In the genomic region with DNA sequence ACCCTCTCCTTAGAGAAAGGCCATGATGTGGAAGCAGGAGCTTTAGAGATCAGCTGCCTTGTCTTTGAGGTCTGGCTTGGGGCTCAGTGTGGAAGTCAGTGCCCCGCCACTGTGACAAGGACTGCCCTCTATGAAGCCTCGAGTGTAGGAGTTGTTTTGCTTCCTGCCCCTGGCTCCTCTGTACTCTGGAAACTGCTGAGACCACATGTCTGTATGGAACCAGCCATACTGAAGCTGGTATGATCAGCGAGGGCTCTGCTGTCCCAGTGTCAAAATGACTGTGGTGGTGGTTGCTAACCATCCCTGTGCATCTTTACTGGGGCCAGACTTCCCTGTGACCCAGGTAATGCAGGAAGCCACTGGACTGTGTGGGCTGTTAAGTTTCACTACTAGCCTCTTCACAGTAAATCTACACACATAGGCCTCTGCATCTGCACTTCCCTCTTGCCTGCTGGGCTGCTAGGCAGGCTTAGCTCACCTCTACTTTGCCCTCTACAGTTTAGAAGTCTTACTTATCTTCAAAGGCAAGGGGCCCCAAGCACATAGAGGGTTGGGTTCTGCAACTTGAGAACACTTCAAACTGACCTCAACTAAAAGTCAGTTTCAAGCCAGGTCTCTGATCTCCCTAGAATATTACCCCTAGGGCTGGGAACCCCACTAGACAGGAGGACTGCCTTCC, we compare ENCODE assay signal across 10 mouse cellular contexts. TPM values are rescaled to one million over a fixed set of nuclear protein-coding genes. Genes with fewer than 3 reads are reported as not detected.
DNase-seq lines count a peak whose midpoint lies in the region; ATAC-seq and TF ChIP-seq lines count a peak whose summit lies in the region.
"Had no signal": no experiment of that assay in that cellular context is flagged by ENCODE, and none has a peak within 500 bp of the region (broad histone marks: within the 10 kb centered on the region; RNA-seq: fewer than 3 reads in every experiment).

No protein-coding gene starts in this region.

- H3K4me1 ChIP-seq in lung, embryonic 14.5 days (ENCODE audit: insufficient read depth), result peaks cover 38% of the 10 kb centered on the region
- H3K4me1 ChIP-seq in bone marrow macrophage, adult 2 months (ENCODE audit: control insufficient read depth, insufficient read depth, low read length), result peaks cover 46% of the 10 kb centered on the region
- peaks cover 55% of the 10 kb centered on the region for H3K4me1 ChIP-seq in limb, embryonic 10.5 days
- peaks cover 44% of the 10 kb centered on the region for H3K4me1 ChIP-seq in stomach, embryonic 16.5 days (ENCODE audit: control insufficient read depth, insufficient read depth, low read length)

- DNase-seq in lung, embryonic 14.5 days, result peak; percentile 23
- DNase-seq in lung, adult 18-20 months, result no peak
- DNase-seq in limb, embryonic 10.5 days (ENCODE audit: low spot score), result no peak
- DNase-seq in layer of hippocampus, postnatal 25 days (ENCODE audit: extremely low spot score in 1 of 2, low spot score in 1 of 2), result no peak
- no peak for DNase-seq in B cell, adult 2 months
- DNase-seq: spleen, adult 18-20 months had no signal

- H3K9me3 ChIP-seq in lung, embryonic 14.5 days (ENCODE audit: low read depth, low read length), result no peaks in the 10 kb centered on the region
- H3K9me3 ChIP-seq in limb, embryonic 10.5 days (replicated peaks), result no peaks in the 10 kb centered on the region
- no peaks in the 10 kb centered on the region for H3K9me3 ChIP-seq in stomach, embryonic 16.5 days (replicated peaks; ENCODE audit: control insufficient read depth, low read length)
- H3K9me3 ChIP-seq: embryonic facial prominence, embryonic 15.5 days had no signal

- no peak overlapping the region for H3K4me2 ChIP-seq in lung, embryonic 14.5 days
- H3K4me2 ChIP-seq in stomach, embryonic 16.5 days (ENCODE audit: low read depth, low read length), result no peak overlapping the region
- H3K4me2 ChIP-seq: embryonic facial prominence, embryonic 15.5 days had no signal

- H3K27me3 ChIP-seq in lung, embryonic 14.5 days (ENCODE audit: insufficient read depth, low read length), result no peaks in the 10 kb centered on the region
- H3K27me3 ChIP-seq in limb, embryonic 10.5 days (ENCODE audit: low read depth, poor library complexity, severe bottlenecking), result no peaks in the 10 kb centered on the region
- no peaks in the 10 kb centered on the region for H3K27me3 ChIP-seq in stomach, embryonic 16.5 days (ENCODE audit: control insufficient read depth, insufficient read depth, low read length)
- H3K27me3 ChIP-seq: embryonic facial prominence, embryonic 15.5 days; Patski had no signal

- TF ChIP-seq POLR2A in bone marrow macrophage, adult 2 months (IDR thresholded peaks at IDR 0.05; ENCODE audit: borderline replicate concordance, low read depth, low read length), result no peak

- no peak overlapping the region for H3K9ac ChIP-seq in lung, embryonic 14.5 days
- peak overlapping the region; percentile 25; the same call in 1 of the 2 replicates for H3K9ac ChIP-seq in stomach, embryonic 16.5 days (ENCODE audit: low read length)
- H3K9ac ChIP-seq: embryonic facial prominence, embryonic 15.5 days had no signal

- H3K4me3 ChIP-seq in lung, embryonic 14.5 days (ENCODE audit: low read depth, low read length), result no peak overlapping the region
- no peak overlapping the region for H3K4me3 ChIP-seq in bone marrow macrophage, adult 2 months (ENCODE audit: insufficient read depth, low read length)
- H3K4me3 ChIP-seq in limb, embryonic 10.5 days, result no peak overlapping the region
- no peak overlapping the region for H3K4me3 ChIP-seq in stomach, embryonic 16.5 days (replicated peaks; ENCODE audit: low read length)
- H3K4me3 ChIP-seq: embryonic facial prominence, embryonic 15.5 days had no signal

- no peak for TF ChIP-seq CTCF in lung, embryonic 14.5 days (IDR thresholded peaks at IDR 0.05; ENCODE audit: low read depth)
- no peak for TF ChIP-seq CTCF in bone marrow macrophage, adult 2 months (IDR thresholded peaks at IDR 0.05; ENCODE audit: low read depth, low read length)

- no peaks in the 10 kb centered on the region for H3K36me3 ChIP-seq in lung, embryonic 14.5 days (ENCODE audit: insufficient read depth)
- H3K36me3 ChIP-seq in limb, embryonic 10.5 days, result 0 out of 2 replicates have a peak, but pooled peaks cover 2% of the 10 kb centered on the region
- no peaks in the 10 kb centered on the region for H3K36me3 ChIP-seq in stomach, embryonic 16.5 days (ENCODE audit: control insufficient read depth, insufficient read depth, low read length)
- H3K36me3 ChIP-seq: embryonic facial prominence, embryonic 15.5 days had no signal

- 47% methylated on average over 3 of the region's 3 CpGs for WGBS in lung, embryonic 14.5 days
- 63% methylated on average over 3 of the region's 3 CpGs for WGBS in limb, embryonic 10.5 days
- 48% methylated on average over 3 of the region's 3 CpGs for WGBS in stomach, embryonic 16.5 days

- ATAC-seq in lung, embryonic 14.5 days (ENCODE audit: insufficient read depth), result no peak
- ATAC-seq in stomach, embryonic 16.5 days (ENCODE audit: insufficient read depth, low FRiP score), result peak; percentile 54; the same call in 1 of the 2 replicates
- ATAC-seq: Patski had no signal

- H3K27ac ChIP-seq in lung, embryonic 14.5 days (ENCODE audit: low read depth), result peak overlapping the region; percentile 75
- peak overlapping the region; percentile 52 for H3K27ac ChIP-seq in bone marrow macrophage, adult 2 months (ENCODE audit: insufficient read depth, low read depth, low read length)
- H3K27ac ChIP-seq in limb, embryonic 10.5 days, result peak overlapping the region; percentile 72
- H3K27ac ChIP-seq in stomach, embryonic 16.5 days (ENCODE audit: low read length), result peak overlapping the region; percentile 83
- H3K27ac ChIP-seq: embryonic facial prominence, embryonic 15.5 days had no signal

RNA-seq across cellular contexts. Expression of a gene that starts 33.9 kb away (rescaled TPM):
- 52.1 and 52.4 TPM in 2 replicates for polyA plus RNA-seq in lung, embryonic 14.5 days (2014; fragmentation: Nextera tagmentation; extraction: Ambion mirVana)
- 169 and 178 TPM in 2 replicates for polyA plus RNA-seq in bone marrow macrophage, adult 2 months (2012; ENCODE audit: insufficient read depth, insufficient read length, missing spikeins)
- 34.2 and 35.3 TPM in 2 replicates for polyA plus RNA-seq in limb, embryonic 10.5 days (2016; fragmentation: Nextera tagmentation; extraction: Ambion mirVana)
- 64.1 and 72.2 TPM in 2 replicates for polyA plus RNA-seq in stomach, embryonic 16.5 days (2015; fragmentation: Nextera tagmentation; extraction: Ambion mirVana)
- 10 to 100 TPM; 54.9 to 65.3 TPM for total RNA-seq in layer of hippocampus, postnatal 25 days (2021)
